In the genomic region with DNA sequence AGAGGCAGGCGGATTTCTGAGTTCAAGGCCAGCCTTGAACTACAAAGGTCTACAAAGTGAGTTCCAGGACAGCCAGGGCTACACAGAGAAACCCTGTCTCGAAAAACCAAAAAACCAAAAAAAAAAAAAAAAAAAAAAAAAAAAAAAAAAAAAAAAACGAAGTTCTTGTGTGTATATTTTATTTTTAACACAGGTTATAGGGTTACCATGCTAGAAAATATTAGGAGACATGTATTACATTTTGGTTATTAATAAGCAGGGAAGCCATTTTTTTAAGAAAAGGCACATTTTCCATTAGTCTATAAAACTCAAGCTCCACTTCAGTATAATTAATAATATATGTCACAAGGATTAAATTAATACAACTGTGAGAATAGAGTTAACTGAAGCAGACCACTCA, we compare ENCODE assay signal across 10 mouse cellular contexts. TPM values are rescaled to one million over a fixed set of nuclear protein-coding genes. Genes with fewer than 3 reads are reported as not detected.
DNase-seq lines count a peak whose midpoint lies in the region; ATAC-seq and TF ChIP-seq lines count a peak whose summit lies in the region.
"Had no signal": no experiment of that assay in that cellular context is flagged by ENCODE, and none has a peak within 500 bp of the region (broad histone marks: within the 10 kb centered on the region; RNA-seq: fewer than 3 reads in every experiment).

No protein-coding gene starts in this region.

- no peaks in the 10 kb centered on the region for H3K9me3 ChIP-seq in forebrain, embryonic 10.5 days
- no peaks in the 10 kb centered on the region for H3K9me3 ChIP-seq in limb, embryonic 10.5 days (replicated peaks)
- no peaks in the 10 kb centered on the region for H3K9me3 ChIP-seq in neural tube, embryonic 12.5 days

- no peak for DNase-seq in left cerebral cortex, adult 2 months (ENCODE audit: extremely low spot score in 1 of 2, low spot score in 2 of 2)
- DNase-seq in left cerebral cortex, adult 9 months (ENCODE audit: low spot score in 2 of 2) = no peak
- no peak for DNase-seq in forebrain, embryonic 10.5 days (ENCODE audit: extremely low spot score, low spot score)
- no peak for DNase-seq in limb, embryonic 10.5 days (ENCODE audit: low spot score)
- no peak for DNase-seq in right cerebral cortex, postnatal 25 days
- no peak for DNase-seq in layer of hippocampus, adult 9-10 months (ENCODE audit: low spot score)
- no peak for DNase-seq in cerebellum, adult 2 months
- DNase-seq: gastrocnemius, postnatal 36 days; lung, postnatal 10 days had no signal

- H3K9ac ChIP-seq in neural tube, embryonic 12.5 days = no peak overlapping the region

- no peaks in the 10 kb centered on the region for H3K27me3 ChIP-seq in forebrain, embryonic 10.5 days (ENCODE audit: poor library complexity, severe bottlenecking)
- no peaks in the 10 kb centered on the region for H3K27me3 ChIP-seq in limb, embryonic 10.5 days (ENCODE audit: low read depth, poor library complexity, severe bottlenecking)
- no peaks in the 10 kb centered on the region for H3K27me3 ChIP-seq in neural tube, embryonic 12.5 days (replicated peaks)
- H3K27me3 ChIP-seq in cerebellum, adult 2 months (ENCODE audit: control insufficient read depth, insufficient read depth, low read length) = no peaks in the 10 kb centered on the region

- peak overlapping the region; percentile 85 for H3K4me3 ChIP-seq in left cerebral cortex, adult 2 months
- peak overlapping the region; percentile 93 for H3K4me3 ChIP-seq in forebrain, embryonic 10.5 days
- H3K4me3 ChIP-seq in limb, embryonic 10.5 days = peak overlapping the region; percentile 90
- peak overlapping the region; percentile 92; the same call in 1 of the 2 replicates for H3K4me3 ChIP-seq in neural tube, embryonic 12.5 days
- no peak overlapping the region for H3K4me3 ChIP-seq in cerebellum, adult 2 months (replicated peaks; ENCODE audit: insufficient read depth, low read depth, low read length)

- peak overlapping the region; percentile 72 for H3K4me2 ChIP-seq in neural tube, embryonic 12.5 days (replicated peaks)

- H3K36me3 ChIP-seq in forebrain, embryonic 10.5 days (replicated peaks) = no peaks in the 10 kb centered on the region
- 0 out of 2 replicates have a peak, but pooled peaks cover under 1% of the 10 kb centered on the region for H3K36me3 ChIP-seq in limb, embryonic 10.5 days
- H3K36me3 ChIP-seq in neural tube, embryonic 12.5 days = no peaks in the 10 kb centered on the region

- 83% methylated on average over 3 of the region's 3 CpGs for WGBS in forebrain, embryonic 10.5 days
- WGBS in limb, embryonic 10.5 days = 74% methylated on average over 3 of the region's 3 CpGs
- 85% methylated on average over 3 of the region's 3 CpGs for WGBS in neural tube, embryonic 12.5 days
- 57% methylated on average over 3 of the region's 3 CpGs for WGBS in cerebellum, adult 2 months

- peaks cover 47% of the 10 kb centered on the region for H3K4me1 ChIP-seq in forebrain, embryonic 10.5 days
- peaks cover 14% of the 10 kb centered on the region for H3K4me1 ChIP-seq in limb, embryonic 10.5 days
- H3K4me1 ChIP-seq in neural tube, embryonic 12.5 days = peaks cover 13% of the 10 kb centered on the region; the same call in 1 of the 2 replicates
- H3K4me1 ChIP-seq in cerebellum, adult 2 months (ENCODE audit: control insufficient read depth, insufficient read depth, low read length) = no peaks in the 10 kb centered on the region

- H3K27ac ChIP-seq in left cerebral cortex, adult 2 months = no peak overlapping the region
- H3K27ac ChIP-seq in forebrain, embryonic 10.5 days = no peak overlapping the region
- no peak overlapping the region for H3K27ac ChIP-seq in limb, embryonic 10.5 days
- no peak overlapping the region for H3K27ac ChIP-seq in neural tube, embryonic 12.5 days
- H3K27ac ChIP-seq in cerebellum, adult 2 months (ENCODE audit: insufficient read depth, low read length) = no peak overlapping the region

- ATAC-seq in neural tube, embryonic 12.5 days (ENCODE audit: low FRiP score, low read depth) = no peak

- intact Hi-C loops in left cerebral cortex, adult 2 months (cut with DNase I) = no loop called here

- no peak for TF ChIP-seq POLR2A in cerebellum, adult 2 months (IDR thresholded peaks at IDR 0.05; ENCODE audit: borderline replicate concordance, insufficient read depth, low read length)

- no peak for TF ChIP-seq CTCF in left cerebral cortex, adult 2 months (IDR thresholded peaks at IDR 0.05)
- no peak for TF ChIP-seq CTCF in cerebellum, adult 2 months (IDR thresholded peaks at IDR 0.05; ENCODE audit: borderline replicate concordance, insufficient read depth, low read depth, low read length)

RNA-seq across cellular contexts. Expression of a gene that starts 2.0 kb away (rescaled TPM):
- total RNA-seq in left cerebral cortex, adult 2 months (2021) = 10 to 100 TPM; 92.1 to 95.3 TPM
- polyA plus RNA-seq in forebrain, embryonic 10.5 days (2016; fragmentation: Nextera tagmentation; extraction: Ambion mirVana) = 30.7 and 32.2 TPM in 2 replicates
- polyA plus RNA-seq in limb, embryonic 10.5 days (2016; fragmentation: Nextera tagmentation; extraction: Ambion mirVana) = 22.7 and 31.0 TPM in 2 replicates
- 85.7 and 92.3 TPM in 2 replicates for polyA plus RNA-seq in neural tube, embryonic 12.5 days (2016; fragmentation: Nextera tagmentation; extraction: Ambion mirVana)
- 69.6 and 76.1 TPM in 2 replicates for polyA plus RNA-seq in cerebellum, adult 2 months (2012; rRNA removed)

RNA-seq across cellular contexts. Expression of a gene that starts 2.6 kb away (rescaled TPM):
- 10 to 100 TPM; 17.6 TPM for total RNA-seq in left cerebral cortex, adult 2 months (2021)
- polyA plus RNA-seq in forebrain, embryonic 10.5 days (2016; fragmentation: Nextera tagmentation; extraction: Ambion mirVana) = 17.2 and 18.1 TPM in 2 replicates
- polyA plus RNA-seq in limb, embryonic 10.5 days (2016; fragmentation: Nextera tagmentation; extraction: Ambion mirVana) = 11.4 and 11.6 TPM in 2 replicates
- polyA plus RNA-seq in neural tube, embryonic 12.5 days (2016; fragmentation: Nextera tagmentation; extraction: Ambion mirVana) = 19.4 and 22.0 TPM in 2 replicates
- 11.7 and 12.8 TPM in 2 replicates for polyA plus RNA-seq in cerebellum, adult 2 months (2012; rRNA removed)
